Mouse (Mus musculus): ENCODE data around the gene Enho. TPM values are rescaled to one million over a fixed set of nuclear protein-coding genes. Genes with fewer than 3 reads are reported as not detected.

The Enho gene
- total RNA-seq, 2 experiments from 2014 or later, result 8.0 to 8.8 TPM

Other genes with a start within 250 kb of the Enho start
- under 1 TPM; 0.26 to 0.45 TPM for gene Kif24, start 175.4 kb downstream of the Enho start, total RNA-seq (2021)
- 10 to 100 TPM; 29.6 to 32.7 TPM for gene Nudt2, start 175.2 kb downstream of the Enho start, total RNA-seq (2021)
- 10 to 100 TPM; 10.2 to 10.4 TPM for gene AI464131, start 137.2 kb downstream of the Enho start, total RNA-seq (2021)
- gene 1110017D15Rik, start 123.0 kb downstream of the Enho start, total RNA-seq (2021), result not detected
- gene Fam219a, start 70.8 kb downstream of the Enho start, total RNA-seq (2021), result 10 to 100 TPM; 12.5 to 14.3 TPM
- 1 to 10 TPM; 1.8 to 2.7 TPM for gene Dnaic1, start 70.5 kb downstream of the Enho start, total RNA-seq (2021)
- gene Cntfr, start 56.8 kb upstream of the Enho start, total RNA-seq (2021), result 1 to 10 TPM; 4.2 to 5.1 TPM
- 10 to 100 TPM; 74.2 to 87.4 TPM for gene Il11ra1, start 59.7 kb upstream of the Enho start, total RNA-seq (2021)
- 10 to 100 TPM; 30.5 to 32.0 TPM for gene Rpp25l, start 73.2 kb upstream of the Enho start, total RNA-seq (2021)
- gene Dctn3, start 82.8 kb upstream of the Enho start, total RNA-seq (2021), result 10 to 100 TPM; 74.8 to 79.9 TPM
- gene Arid3c, start 90.8 kb upstream of the Enho start, total RNA-seq (2021), result not detected
- 10 to 100 TPM; 52.1 to 52.9 TPM for gene Galt, start 114.9 kb upstream of the Enho start, total RNA-seq (2021)
- 10 to 100 TPM; 18.0 to 19.6 TPM for gene Sigmar1, start 115.8 kb upstream of the Enho start, total RNA-seq (2021)
- gene Ccl27a, start 133.9 kb upstream of the Enho start, total RNA-seq (2021), result 10 to 100 TPM; 11.6 to 17.2 TPM